8 mouse cellular contexts compared by ENCODE assay signal in genomic region chr6:50112775-50113174, GRCm38 (mm10). TPM values are rescaled to one million over a fixed set of nuclear protein-coding genes. Genes with fewer than 3 reads are reported as not detected.
A peak's percentile ranks its signal among the peaks of the same experiment; 100 is the strongest.
DNase-seq lines count a peak whose midpoint lies in the region; ATAC-seq lines count a peak whose summit lies in the region.

No protein-coding gene starts in this region.

- H3K4me1 ChIP-seq in embryonic facial prominence, embryonic 14.5 days (ENCODE audit: control insufficient read depth, insufficient read depth, low read length) = peaks cover 7% of the 10 kb centered on the region; the same call in 1 of the 2 replicates
- peaks cover 19% of the 10 kb centered on the region for H3K4me1 ChIP-seq in limb, embryonic 12.5 days (replicated peaks)
- H3K4me1 ChIP-seq in midbrain, embryonic 15.5 days = peaks cover 23% of the 10 kb centered on the region

- peak overlapping the region; percentile 22; the same call in 1 of the 2 replicates for H3K4me3 ChIP-seq in embryonic facial prominence, embryonic 14.5 days (ENCODE audit: low read depth, low read length)
- H3K4me3 ChIP-seq in limb, embryonic 12.5 days (replicated peaks) = no peak overlapping the region
- peak overlapping the region; percentile 19 for H3K4me3 ChIP-seq in midbrain, embryonic 15.5 days

- H3K4me2 ChIP-seq in embryonic facial prominence, embryonic 14.5 days (ENCODE audit: low read depth, low read length) = peak overlapping the region; percentile 47
- H3K4me2 ChIP-seq in limb, embryonic 12.5 days = peak overlapping the region; percentile 39
- H3K4me2 ChIP-seq in midbrain, embryonic 15.5 days = peak overlapping the region; percentile 41

- H3K9me3 ChIP-seq in embryonic facial prominence, embryonic 14.5 days (ENCODE audit: control insufficient read depth, low read length) = no peaks in the 10 kb centered on the region
- H3K9me3 ChIP-seq in limb, embryonic 12.5 days = no peaks in the 10 kb centered on the region
- H3K9me3 ChIP-seq in midbrain, embryonic 15.5 days = no peaks in the 10 kb centered on the region

- 0 out of 2 replicates have a peak overlapping the region, but pooled peaks have one; percentile 42 for H3K9ac ChIP-seq in embryonic facial prominence, embryonic 14.5 days (ENCODE audit: low read depth, low read length)
- no peak overlapping the region for H3K9ac ChIP-seq in limb, embryonic 12.5 days (replicated peaks)
- H3K9ac ChIP-seq in midbrain, embryonic 15.5 days = no peak overlapping the region

- H3K27ac ChIP-seq in embryonic facial prominence, embryonic 14.5 days (replicated peaks; ENCODE audit: low read depth, low read length) = peak overlapping the region; percentile 48; the same call in 1 of the 2 replicates
- H3K27ac ChIP-seq in limb, embryonic 12.5 days = no peak overlapping the region
- no peak overlapping the region for H3K27ac ChIP-seq in midbrain, embryonic 15.5 days

- peak; percentile 87 for ATAC-seq in embryonic facial prominence, embryonic 14.5 days (ENCODE audit: low read depth)
- ATAC-seq in limb, embryonic 12.5 days (ENCODE audit: insufficient number of reproducible peaks, insufficient read depth, low FRiP score, low TSS enrichment, low read depth) = peak; percentile 86
- peak; percentile 55 for ATAC-seq in midbrain, embryonic 15.5 days (replicated peaks)

- WGBS in embryonic facial prominence, embryonic 14.5 days = under 1% methylated on average over 8 of the region's 8 CpGs
- under 1% methylated on average over 8 of the region's 8 CpGs for WGBS in limb, embryonic 12.5 days
- under 1% methylated on average over 8 of the region's 8 CpGs for WGBS in midbrain, embryonic 15.5 days

- H3K36me3 ChIP-seq in embryonic facial prominence, embryonic 14.5 days (ENCODE audit: control insufficient read depth, insufficient read depth, low read length) = no peaks in the 10 kb centered on the region
- no peaks in the 10 kb centered on the region for H3K36me3 ChIP-seq in limb, embryonic 12.5 days
- no peaks in the 10 kb centered on the region for H3K36me3 ChIP-seq in midbrain, embryonic 15.5 days (replicated peaks)

- DNase-seq in 3T3-L1 (ENCODE audit: low read depth, low spot score) = peak; percentile 99
- peak; percentile 95 to 97 for DNase-seq in adrenal gland, postnatal 36 days
- peak; percentile 99 for DNase-seq in embryonic facial prominence, embryonic 14.5 days (ENCODE audit: low spot score)
- peak; percentile 95 for DNase-seq in heart, adult 8-10 months (ENCODE audit: low spot score)
- DNase-seq in kidney, adult 8-10 months = peak; percentile 94 to 96
- DNase-seq in spleen, adult 18-20 months = peak; percentile 69 to 81

- no peaks in the 10 kb centered on the region for H3K27me3 ChIP-seq in embryonic facial prominence, embryonic 14.5 days (replicated peaks; ENCODE audit: control insufficient read depth, insufficient read depth, low read length)
- H3K27me3 ChIP-seq in limb, embryonic 12.5 days = peaks cover 4% of the 10 kb centered on the region
- no peaks in the 10 kb centered on the region for H3K27me3 ChIP-seq in midbrain, embryonic 15.5 days (replicated peaks)

RNA-seq across cellular contexts. Expression of gene Mpp6, which starts 2.7 kb away (rescaled TPM):
- total RNA-seq in adrenal gland, postnatal 36 days (2021) = 10 to 100 TPM; 31.7 to 33.3 TPM
- polyA plus RNA-seq in embryonic facial prominence, embryonic 14.5 days (2014; fragmentation: Nextera tagmentation; extraction: Ambion mirVana) = 79.6 and 80.8 TPM in 2 replicates
- total RNA-seq in heart, adult 8-10 months (2022) = 10 to 100 TPM; 56.0 to 63.6 (median 61.3) TPM
- 71.7 and 80.8 TPM in 2 replicates for polyA plus RNA-seq in limb, embryonic 12.5 days (2016; fragmentation: Nextera tagmentation; extraction: Ambion mirVana)
- 54.9 and 59.7 TPM in 2 replicates for polyA plus RNA-seq in midbrain, embryonic 15.5 days (2015; fragmentation: Nextera tagmentation; extraction: Ambion mirVana)
